Mouse (Mus musculus): Measurements from ENCODE around the gene Fbxl18. TPM values are rescaled to one million over a fixed set of nuclear protein-coding genes. Genes with fewer than 3 reads are reported as not detected.
"Not testable (repeated sequence)": the region's sequence is repeated elsewhere in the genome, so short reads cannot be mapped to it uniquely, and the experiment has no call there.

Fbxl18 gene
- total RNA-seq, 2 experiments from 2014 or later: 28.7 to 28.8 TPM

- DNase-seq (ENCODE audit: low spot score in 2 of 2): no peak
Observed at GRCm38 (mm10) chr5:142875513-142875905, 19.7 kb downstream of the Fbxl18 start.

DNA sequence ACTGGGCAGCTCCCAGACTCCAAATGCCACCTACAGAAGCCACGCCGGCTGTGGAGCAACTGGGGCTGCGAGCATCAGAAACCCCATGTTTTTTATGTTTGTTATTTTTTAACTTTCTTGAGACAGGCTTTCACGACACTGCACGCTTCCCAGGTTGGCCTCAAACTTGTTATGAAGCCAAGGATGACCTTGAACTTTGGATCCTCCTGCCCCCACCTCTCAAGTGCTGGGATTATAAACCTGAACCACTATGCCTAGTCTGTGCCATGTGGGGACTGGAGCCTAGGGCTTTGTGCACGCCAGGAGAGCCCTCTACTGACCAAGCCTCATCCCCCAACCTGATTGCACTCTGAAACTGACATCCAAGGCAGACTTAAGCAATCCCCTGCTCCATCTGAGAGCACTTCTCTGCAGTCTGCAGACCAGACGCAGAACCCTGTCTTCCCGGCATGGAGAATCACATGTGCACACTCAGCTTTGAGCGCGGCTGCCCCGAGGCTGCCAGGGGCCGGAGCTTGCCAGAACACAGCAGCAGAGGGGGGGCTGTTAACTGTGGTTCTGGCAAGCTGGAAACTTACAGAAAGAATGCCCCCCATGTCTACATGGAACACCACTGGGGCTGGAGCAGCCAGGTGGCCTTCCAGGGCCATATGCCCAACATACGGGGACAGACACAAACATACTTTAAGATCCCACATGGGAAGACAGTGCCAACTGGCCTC, 20.3 kb downstream of the Fbxl18 start:
- DNase-seq (ENCODE audit: low spot score in 2 of 2): no peak

- DNase-seq (ENCODE audit: low spot score in 2 of 2): no peak
Observed at GRCm38 (mm10) chr5:142873718-142874117, 21.5 kb downstream of the Fbxl18 start.

GRCm38 (mm10) chr5:142871765-142872164, 23.5 kb downstream of the Fbxl18 start:
- DNase-seq (ENCODE audit: low spot score in 2 of 2): no peak

DNA sequence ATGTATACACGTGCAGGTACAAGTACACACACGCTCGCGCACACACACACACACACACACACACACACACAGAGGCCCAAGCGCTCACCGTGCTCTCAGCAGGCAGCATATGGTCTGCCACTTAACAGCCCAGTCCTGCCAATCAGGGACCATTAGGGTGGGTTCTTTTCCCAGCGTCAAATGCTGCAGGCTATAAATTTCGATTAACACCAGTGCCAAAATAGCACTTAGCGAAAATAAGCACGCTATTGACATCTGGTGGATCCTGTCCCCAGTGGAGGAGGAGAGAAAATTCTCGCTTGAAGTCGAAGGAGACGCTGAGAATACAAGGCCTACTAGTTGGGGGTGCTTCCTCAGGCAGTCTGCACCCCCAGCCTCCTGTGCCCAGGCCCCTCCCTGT, 25.8 kb downstream of the Fbxl18 start:
- no peak for DNase-seq (ENCODE audit: low spot score in 2 of 2)

DNA sequence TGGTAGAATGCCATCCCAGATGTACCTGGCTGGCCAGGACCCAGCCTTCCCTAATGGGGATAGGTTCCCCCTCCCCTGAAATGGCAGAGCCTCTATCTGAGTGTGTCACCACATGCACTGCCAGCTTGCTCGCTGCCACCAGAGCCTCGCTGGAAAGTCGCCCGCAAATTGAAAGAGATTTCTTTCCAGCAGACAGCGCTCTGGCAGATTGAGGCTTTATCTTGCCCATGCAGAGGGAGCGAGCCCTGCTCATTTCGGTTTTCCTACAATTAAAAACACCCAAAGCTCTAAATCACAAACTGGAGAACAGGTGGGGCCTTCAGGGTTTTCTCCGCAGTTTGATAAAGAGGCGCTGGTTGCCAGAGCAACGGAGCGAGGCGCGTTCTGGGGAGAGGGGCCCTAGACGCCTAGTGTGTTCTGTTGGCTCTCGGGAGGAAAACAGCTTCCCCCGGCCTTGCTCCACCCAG, 37.4 kb downstream of the Fbxl18 start:
- DNase-seq (ENCODE audit: low spot score in 2 of 2): peak; percentile 67 to 74

- no peak for DNase-seq (ENCODE audit: low spot score in 2 of 2)
Observed at GRCm38 (mm10) chr5:142856408-142856807, 38.8 kb downstream of the Fbxl18 start.

- DNase-seq (ENCODE audit: low spot score in 2 of 2): no peak
Observed at GRCm38 (mm10) chr5:142854877-142855276, 40.3 kb downstream of the Fbxl18 start.

DNA sequence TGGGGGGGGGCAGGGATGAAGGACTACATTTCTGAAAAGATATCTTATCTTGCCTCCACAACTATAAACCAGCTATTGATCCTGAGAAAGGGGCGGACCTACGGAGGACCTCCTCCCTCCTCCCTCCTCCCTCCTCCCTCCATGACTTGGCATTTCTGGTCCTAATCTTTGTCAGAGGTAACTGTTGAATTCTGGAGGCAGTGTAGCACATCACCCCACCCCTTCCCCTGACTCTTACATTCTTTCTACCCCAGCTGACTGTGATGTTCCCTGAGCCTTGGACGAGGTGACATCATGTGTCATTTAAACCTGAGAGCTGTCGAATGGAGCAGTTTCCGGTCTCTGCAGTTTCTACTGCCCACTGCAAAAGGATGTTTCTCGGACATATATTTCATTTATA, 41.6 kb downstream of the Fbxl18 start:
- no peak for DNase-seq (ENCODE audit: low spot score in 2 of 2)

DNA sequence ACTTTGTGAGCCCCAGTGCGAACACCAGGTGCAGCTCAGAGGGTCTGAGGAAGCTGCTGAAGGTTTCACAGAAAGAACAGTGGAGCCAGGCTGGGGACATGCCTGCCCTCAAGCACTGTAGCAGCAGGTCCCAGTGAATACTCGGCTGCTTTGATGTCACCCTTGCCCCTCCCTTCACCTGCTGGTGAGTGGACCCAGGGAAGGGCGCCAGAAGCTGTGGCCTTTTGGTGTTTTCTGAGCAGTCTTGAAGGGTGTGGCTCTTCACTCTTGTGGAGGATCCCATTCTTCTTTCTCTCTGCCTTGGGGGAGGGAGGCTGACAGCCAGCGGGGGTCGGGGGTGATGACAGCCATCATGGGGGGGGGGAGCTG, 43.6 kb downstream of the Fbxl18 start:
- no peak for DNase-seq (ENCODE audit: low spot score in 2 of 2)

- DNase-seq (ENCODE audit: low spot score in 2 of 2): no peak
Observed at GRCm38 (mm10) chr5:142850916-142851680, 44.1 kb downstream of the Fbxl18 start.

DNA sequence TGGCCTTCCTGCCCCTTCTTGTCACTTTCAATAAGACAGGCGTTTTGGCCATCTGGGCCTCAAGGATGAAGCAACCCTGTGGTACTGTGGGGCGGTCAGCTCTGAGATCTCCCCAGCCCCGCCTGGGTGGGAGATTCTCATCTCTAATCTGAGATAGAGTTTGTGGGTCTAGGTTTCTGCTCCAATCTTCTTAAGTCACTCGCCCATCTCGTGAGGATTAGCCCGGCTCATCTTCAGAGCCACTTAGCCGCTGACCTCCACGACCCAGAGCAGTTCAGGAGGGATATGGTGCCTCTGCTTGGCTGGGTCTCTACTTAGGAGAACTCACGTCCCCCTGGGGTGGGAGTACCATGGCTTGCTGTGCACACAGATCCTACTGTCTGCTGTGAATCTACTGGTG, 44.7 kb downstream of the Fbxl18 start:
- DNase-seq (ENCODE audit: low spot score in 2 of 2): no peak

DNA sequence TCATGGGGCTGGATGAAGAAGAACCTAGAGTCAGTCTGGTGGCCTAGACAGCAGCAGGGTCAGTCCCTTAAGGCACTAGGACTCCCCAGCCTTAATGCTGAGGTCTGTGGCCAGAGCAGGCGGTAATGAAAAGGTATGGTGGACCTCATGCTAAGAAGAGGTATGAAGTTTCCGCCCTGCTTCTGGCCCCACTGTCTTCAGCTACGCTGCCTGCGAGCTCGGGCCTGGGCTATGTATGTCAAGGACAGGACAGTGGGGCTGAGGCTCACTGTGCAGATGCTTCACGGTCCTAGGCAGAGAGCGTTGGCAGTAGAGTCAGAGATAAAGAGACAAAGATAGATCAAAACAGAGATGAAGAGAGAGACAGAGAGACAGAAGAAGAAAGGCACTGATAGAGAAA, 46.3 kb downstream of the Fbxl18 start:
- DNase-seq (ENCODE audit: low spot score in 2 of 2): no peak

DNA sequence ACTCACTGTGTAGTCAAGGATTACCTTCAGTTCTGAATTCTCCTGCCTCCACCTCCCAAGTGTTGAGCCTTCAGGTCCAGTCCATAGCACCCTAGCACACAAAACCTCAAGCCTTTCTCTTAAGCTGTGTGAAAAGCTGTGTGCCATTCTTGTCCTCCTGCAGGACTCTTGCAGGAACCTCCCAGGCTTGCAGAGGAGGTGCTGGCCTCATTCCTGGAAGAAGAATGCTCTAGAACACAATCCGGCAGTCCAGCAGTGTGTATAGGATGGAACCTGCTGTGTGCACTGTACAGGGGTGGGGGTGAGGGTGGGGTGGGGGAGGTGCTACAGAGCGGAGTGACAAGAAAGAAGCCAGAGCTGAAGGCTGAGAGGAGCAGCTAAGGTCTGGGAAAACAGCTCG, 47.1 kb downstream of the Fbxl18 start:
- DNase-seq (ENCODE audit: low spot score in 2 of 2): no peak

- no peak for DNase-seq (ENCODE audit: low spot score in 2 of 2)
Observed at GRCm38 (mm10) chr5:142844467-142844866, 50.8 kb downstream of the Fbxl18 start.

DNA sequence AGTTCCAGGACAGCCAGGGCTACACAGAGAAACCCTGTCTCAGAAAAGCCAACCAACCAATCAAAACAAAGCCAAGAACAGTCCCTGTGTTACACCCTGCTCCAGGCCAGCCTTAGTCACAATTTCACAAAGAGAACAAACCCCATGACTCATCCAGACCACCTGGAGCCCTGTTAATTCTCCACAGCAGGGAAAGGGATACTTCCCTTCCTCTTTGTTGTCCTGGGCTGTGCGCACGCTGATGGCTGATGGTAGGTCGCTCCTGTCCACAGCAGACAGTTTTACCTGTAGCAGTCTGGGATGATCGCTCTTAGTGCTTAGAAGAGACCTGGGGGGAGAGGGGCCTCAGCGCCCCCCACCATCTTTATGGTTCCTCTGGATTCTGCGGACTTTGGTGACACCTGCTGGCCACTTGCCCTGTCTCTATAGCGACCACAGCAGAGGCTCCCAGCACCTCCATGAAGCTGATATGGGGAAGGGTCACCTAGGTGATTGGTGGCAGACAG, 53.0 kb downstream of the Fbxl18 start:
- peak in 1 of 2 experiments; percentile 34 for DNase-seq (ENCODE audit: low spot score in 2 of 2)

- no peak for DNase-seq (ENCODE audit: low spot score in 2 of 2)
Observed at GRCm38 (mm10) chr5:142841372-142842136, 53.7 kb downstream of the Fbxl18 start.

DNA sequence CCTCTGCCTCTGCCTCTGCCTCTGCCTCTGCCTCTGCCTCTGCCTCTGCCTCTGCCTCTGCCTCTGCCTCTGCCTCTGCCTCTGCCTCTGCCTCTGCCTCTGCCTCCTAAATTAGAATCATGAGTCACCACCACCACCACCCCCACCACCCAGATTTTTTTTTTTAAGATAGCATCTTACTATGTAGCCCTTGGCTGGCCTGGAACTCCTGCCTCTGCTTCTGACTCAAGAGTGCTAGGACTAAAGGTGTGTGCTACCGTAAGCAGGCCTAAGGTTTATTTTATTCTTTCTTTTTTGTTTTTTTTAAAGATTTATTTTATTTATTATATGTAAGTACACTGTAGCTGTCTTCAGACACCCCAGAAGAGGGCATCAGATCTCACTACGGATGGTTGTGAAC, 57.8 kb downstream of the Fbxl18 start:
- not testable (repeated sequence) for DNase-seq (ENCODE audit: low spot score in 2 of 2)

- no peak for DNase-seq (ENCODE audit: low spot score in 2 of 2)
Observed at GRCm38 (mm10) chr5:142836891-142837290, 58.3 kb downstream of the Fbxl18 start.

- DNase-seq (ENCODE audit: low spot score in 2 of 2): no peak
Observed at GRCm38 (mm10) chr5:142833646-142834438, 61.4 kb downstream of the Fbxl18 start.

DNA sequence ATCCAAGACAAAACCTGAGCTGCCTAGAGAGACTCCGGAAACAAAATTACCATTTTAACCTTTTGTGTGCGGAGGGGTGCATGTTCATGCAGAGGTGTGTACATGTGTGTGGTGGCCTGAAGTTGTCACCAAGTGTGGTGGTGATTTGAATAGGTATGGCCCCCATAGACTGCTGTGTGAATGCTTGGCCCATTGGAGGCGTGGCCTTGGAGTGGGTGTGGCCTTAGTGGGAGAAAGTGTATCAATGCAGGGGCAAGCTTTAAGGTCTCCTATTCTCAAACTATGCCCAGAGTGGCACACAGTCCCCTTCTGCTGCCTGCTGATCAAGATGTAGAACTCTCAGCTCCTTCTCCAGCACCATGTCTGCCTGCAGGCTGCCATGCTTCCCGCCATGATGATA, 69.1 kb downstream of the Fbxl18 start:
- no peak for DNase-seq (ENCODE audit: low spot score in 2 of 2)

Measured in left cerebral cortex, adult 18-20 months (tissue).